Mouse (Mus musculus) mouse embryonic stem cell (cell line): ENCODE measurements around the gene Cdk13.

Experiments used
- in situ Hi-C, 2 experiments: fragments of 300-500 bp; cut with MboI; formaldehyde crosslinking; loops; 1 replicate in 1 of 2; 3 replicates in 1 of 2; pipeline ENCODE4 v1.14.3; 2019 to 2020; ENCODE audit warnings: low sequenced_read_pairs in 2 of 2, low pct_unique_long_range_greater_than_20kb in 1 of 2, mixed read lengths in 1 of 2; ENCODE audit not compliant: unreplicated experiment in 1 of 2

Gene Cdk13

GRCm38 (mm10) chr13:17804909-17805613 lies at the start of gene Cdk13:
Gene Cdk13, minus strand, starts transcription at chr13:17805097.
- in situ Hi-C loops, result no loop called here

- in situ Hi-C loops, result loop anchor here (5.0 to 25.0 kb wide), 3 partner anchors 134 to 294 kb away; partner anchors contain the start of gene Yae1d1 (in 1 of the 2)
These were observed 38.4 kb upstream of the Cdk13 start for GRCm38 (mm10) chr13:17843336-17843735.

GRCm38 (mm10) chr13:17842756-17843155 lies 37.9 kb upstream of the Cdk13 start:
- in situ Hi-C loops, result loop anchor here (5.0 to 25.0 kb wide), 3 partner anchors 135 to 295 kb away; partner anchors contain the start of gene Yae1d1 (in 1 of the 2)

- in situ Hi-C loops, result loop anchor here (25.0 kb wide), 2 partner anchors 148 to 298 kb away; partner anchors contain the start of gene Yae1d1 (in 1 of the 2)
These were observed 34.2 kb upstream of the Cdk13 start for GRCm38 (mm10) chr13:17839137-17839536.

GRCm38 (mm10) chr13:17838484-17838851 lies 33.6 kb upstream of the Cdk13 start:
- in situ Hi-C loops, result loop anchor here (25.0 kb wide), 2 partner anchors 149 to 299 kb away; partner anchors contain the start of gene Yae1d1 (in 1 of the 2)

GRCm38 (mm10) chr13:17837610-17838483 lies 33.0 kb upstream of the Cdk13 start:
- in situ Hi-C loops, result loop anchor here (25.0 kb wide), 2 partner anchors 149 to 299 kb away; partner anchors contain the start of gene Yae1d1 (in 1 of the 2)

GRCm38 (mm10) chr13:17836808-17837207 lies 31.9 kb upstream of the Cdk13 start:
- in situ Hi-C loops, result loop anchor here (25.0 kb wide), 2 partner anchors 150 to 300 kb away; partner anchors contain the start of gene Yae1d1 (in 1 of the 2)

GRCm38 (mm10) chr13:17832940-17833339 lies 28.0 kb upstream of the Cdk13 start:
- in situ Hi-C loops, result loop anchor here (25.0 kb wide), 2 partner anchors 154 to 304 kb away; partner anchors contain the start of gene Yae1d1 (in 1 of the 2)

- in situ Hi-C loops, result no loop called here
These were observed 12.3 kb upstream of the Cdk13 start for GRCm38 (mm10) chr13:17817226-17817625.

GRCm38 (mm10) chr13:17805614-17805975 lies 698 bp upstream of the Cdk13 start:
- in situ Hi-C loops, result no loop called here

- in situ Hi-C loops, result no loop called here
These were observed 647 bp downstream of the Cdk13 start for GRCm38 (mm10) chr13:17804058-17804841.

GRCm38 (mm10) chr13:17803331-17804057 lies 1.4 kb downstream of the Cdk13 start:
- in situ Hi-C loops, result no loop called here

GRCm38 (mm10) chr13:17802880-17803279 lies 2.0 kb downstream of the Cdk13 start:
- in situ Hi-C loops, result no loop called here

- in situ Hi-C loops, result no loop called here
These were observed 5.2 kb downstream of the Cdk13 start for GRCm38 (mm10) chr13:17799735-17800134.

GRCm38 (mm10) chr13:17795757-17796456 lies 9.0 kb downstream of the Cdk13 start:
- in situ Hi-C loops, result no loop called here

- in situ Hi-C loops, result no loop called here
These were observed 21.3 kb downstream of the Cdk13 start for GRCm38 (mm10) chr13:17783643-17784042.

- in situ Hi-C loops, result no loop called here
These were observed 25.0 kb downstream of the Cdk13 start for GRCm38 (mm10) chr13:17779923-17780322.
